Mouse (Mus musculus): Measurements from ENCODE around the gene Wdfy4. TPM values are rescaled to one million over a fixed set of nuclear protein-coding genes. Genes with fewer than 3 reads are reported as not detected.

Gene Wdfy4
- total and polyA plus RNA-seq, 2 experiments from 2014 or later = 0.14 to 1.4 TPM

DNA sequence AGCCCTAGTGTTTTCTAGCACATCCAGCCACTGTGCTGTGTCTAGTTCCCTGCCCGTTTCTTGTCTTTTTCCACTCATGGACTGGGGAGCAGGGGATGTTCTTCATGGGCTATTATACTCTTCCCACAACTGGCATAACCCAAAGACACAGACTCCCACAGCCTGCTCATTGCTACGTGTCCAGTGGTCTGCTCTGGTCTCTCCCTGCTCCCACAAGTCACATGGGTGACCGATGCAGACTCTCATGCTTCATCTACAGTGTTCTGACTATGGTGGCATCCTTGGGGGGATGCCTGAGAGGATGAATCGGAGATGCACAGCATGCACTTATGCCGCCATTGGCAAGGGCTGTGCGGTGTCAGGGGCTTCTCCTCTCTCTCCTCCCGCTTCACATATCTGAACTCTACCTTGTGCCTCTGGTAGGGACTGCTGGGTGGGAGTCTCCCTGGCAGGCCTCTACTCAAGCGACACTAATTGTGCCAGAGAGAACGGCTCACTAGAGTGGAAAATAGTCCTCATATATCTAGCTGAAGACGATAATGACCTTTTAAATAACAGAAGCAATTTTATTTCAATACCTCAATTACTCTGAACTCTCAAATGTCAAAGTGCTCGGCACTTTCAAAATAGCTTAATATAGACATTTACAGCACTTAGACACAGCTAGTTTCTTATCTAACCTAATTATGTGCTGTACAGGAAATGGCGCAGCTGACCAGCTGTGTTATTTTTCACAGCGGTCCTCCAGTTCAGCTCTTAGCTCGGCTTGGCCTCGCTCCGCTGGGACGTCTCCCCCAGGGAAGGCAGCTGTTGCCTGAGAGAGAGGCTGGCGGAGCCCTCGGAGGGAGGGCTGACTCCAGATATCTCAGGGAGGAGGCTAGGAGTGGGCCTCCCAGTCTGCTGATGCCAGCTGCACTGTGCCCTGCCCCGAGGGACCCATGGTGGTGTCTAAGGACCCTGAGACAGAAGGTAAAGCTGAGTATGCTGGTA lies 234.7 kb downstream of the Wdfy4 start:
- no peaks in the 10 kb centered on the region for H3K27me3 ChIP-seq (ENCODE audit: control insufficient read depth, insufficient read depth, low read length)
- no peaks in the 10 kb centered on the region for H3K36me3 ChIP-seq (replicated peaks; ENCODE audit: control insufficient read depth, insufficient read depth, low read length)
- H3K4me1 ChIP-seq (ENCODE audit: control insufficient read depth, insufficient read depth) = peaks cover 29% of the 10 kb centered on the region
- peak overlapping the region; percentile 30 for H3K4me2 ChIP-seq (ENCODE audit: low read depth, low read length)
- TF ChIP-seq EP300 (IDR thresholded peaks at IDR 0.05; ENCODE audit: low read depth) = no peak
- no peak for TF ChIP-seq CTCF (IDR thresholded peaks at IDR 0.05; ENCODE audit: low read depth)
- H3K27ac ChIP-seq (ENCODE audit: low read depth) = peak overlapping the region; percentile 71
- ATAC-seq (ENCODE audit: insufficient read depth, low read depth) = peak; percentile 70
- H3K9ac ChIP-seq (replicated peaks; ENCODE audit: low read depth, low read length) = no peak overlapping the region
- H3K9me3 ChIP-seq (replicated peaks; ENCODE audit: control insufficient read depth, low read length) = no peaks in the 10 kb centered on the region
- no peak overlapping the region for H3K4me3 ChIP-seq (ENCODE audit: low read depth, low read length)
- peak; percentile 78 for DNase-seq (ENCODE audit: low spot score)
- WGBS = 30% methylated on average over 20 of the region's 20 CpGs

- Histone ChIP-seq H3K4me3 (ENCODE audit: low read depth, low read length) (no peak overlapping the region), H3K27ac (ENCODE audit: low read depth) (0 out of 2 replicates have a peak overlapping the region, but pooled peaks have one; percentile 26), H3K27me3 (ENCODE audit: control insufficient read depth, insufficient read depth, low read length) (no peaks in the 10 kb centered on the region), H3K9ac (replicated peaks; ENCODE audit: low read depth, low read length) (no peak overlapping the region), H3K4me2 (ENCODE audit: low read depth, low read length) (no peak overlapping the region), H3K9me3 (replicated peaks; ENCODE audit: control insufficient read depth, low read length) (no peaks in the 10 kb centered on the region), H3K36me3 (replicated peaks; ENCODE audit: control insufficient read depth, insufficient read depth, low read length) (no peaks in the 10 kb centered on the region), H3K4me1 (ENCODE audit: control insufficient read depth, insufficient read depth) (peaks cover 27% of the 10 kb centered on the region)
- TF ChIP-seq CTCF (IDR thresholded peaks at IDR 0.05; ENCODE audit: low read depth) (no peak), EP300 (IDR thresholded peaks at IDR 0.05; ENCODE audit: low read depth) (no peak)
- ATAC-seq (ENCODE audit: insufficient read depth, low read depth) (no peak), DNase-seq (ENCODE audit: low spot score) (peak; percentile 30)
- 68% methylated on average over 2 of the region's 2 CpGs for WGBS
Observed at GRCm38 (mm10) chr14:32947512-32947911, 237.8 kb downstream of the Wdfy4 start.

DNA sequence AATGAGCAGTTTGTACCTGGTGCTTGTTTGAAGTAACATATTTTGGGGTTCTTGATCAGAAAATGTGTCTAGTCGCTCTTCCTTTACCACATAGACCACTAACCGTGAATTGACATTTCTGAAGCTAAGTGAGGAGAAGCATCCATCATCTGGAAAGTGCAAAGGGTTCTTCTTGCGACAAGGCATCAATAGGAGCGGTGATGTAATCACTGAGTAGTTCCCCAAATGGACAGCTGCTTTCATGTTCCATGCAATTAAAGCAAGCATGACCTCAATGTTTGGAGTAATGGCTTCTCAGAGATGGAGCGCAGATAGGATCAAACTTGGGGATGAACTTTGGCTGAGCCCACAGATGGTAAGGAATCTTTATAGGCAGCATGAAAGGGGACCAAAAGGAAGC lies 246.1 kb downstream of the Wdfy4 start:
- no peak overlapping the region for H3K9ac ChIP-seq (replicated peaks; ENCODE audit: low read depth, low read length)
- DNase-seq (ENCODE audit: low spot score) = no peak
- no peak for ATAC-seq (ENCODE audit: insufficient read depth, low read depth)
- H3K9me3 ChIP-seq (replicated peaks; ENCODE audit: control insufficient read depth, low read length) = no peaks in the 10 kb centered on the region
- 82% methylated on average over 5 of the region's 5 CpGs for WGBS
- H3K27ac ChIP-seq (ENCODE audit: low read depth) = no peak overlapping the region
- TF ChIP-seq CTCF (IDR thresholded peaks at IDR 0.05; ENCODE audit: low read depth) = no peak
- no peaks in the 10 kb centered on the region for H3K27me3 ChIP-seq (ENCODE audit: control insufficient read depth, insufficient read depth, low read length)
- no peaks in the 10 kb centered on the region for H3K36me3 ChIP-seq (replicated peaks; ENCODE audit: control insufficient read depth, insufficient read depth, low read length)
- H3K4me2 ChIP-seq (ENCODE audit: low read depth, low read length) = no peak overlapping the region
- H3K4me1 ChIP-seq (ENCODE audit: control insufficient read depth, insufficient read depth) = no peaks in the 10 kb centered on the region
- H3K4me3 ChIP-seq (ENCODE audit: low read depth, low read length) = no peak overlapping the region

- 54% methylated on average over 6 of the region's 6 CpGs for WGBS
- TF ChIP-seq CTCF (IDR thresholded peaks at IDR 0.05; ENCODE audit: low read depth) (no peak), EP300 (IDR thresholded peaks at IDR 0.05; ENCODE audit: low read depth) (no peak)
Observed at GRCm38 (mm10) chr14:32934064-32934463, 251.2 kb downstream of the Wdfy4 start.

GRCm38 (mm10) chr14:32932220-32932619 lies 253.1 kb downstream of the Wdfy4 start:
- Histone ChIP-seq H3K27me3 (ENCODE audit: control insufficient read depth, insufficient read depth, low read length) (no peaks in the 10 kb centered on the region), H3K9ac (replicated peaks; ENCODE audit: low read depth, low read length) (no peak overlapping the region), H3K4me3 (ENCODE audit: low read depth, low read length) (no peak overlapping the region), H3K36me3 (replicated peaks; ENCODE audit: control insufficient read depth, insufficient read depth, low read length) (0 out of 2 replicates have a peak, but pooled peaks cover 4% of the 10 kb centered on the region), H3K4me2 (ENCODE audit: low read depth, low read length) (no peak overlapping the region), H3K9me3 (replicated peaks; ENCODE audit: control insufficient read depth, low read length) (no peaks in the 10 kb centered on the region), H3K27ac (ENCODE audit: low read depth) (no peak overlapping the region), H3K4me1 (ENCODE audit: control insufficient read depth, insufficient read depth) (no peaks in the 10 kb centered on the region)
- no peak for ATAC-seq (ENCODE audit: insufficient read depth, low read depth)
- no peak for DNase-seq (ENCODE audit: low spot score)
- TF ChIP-seq EP300 (IDR thresholded peaks at IDR 0.05; ENCODE audit: low read depth) (no peak), CTCF (IDR thresholded peaks at IDR 0.05; ENCODE audit: low read depth) (no peak)
- 85% methylated on average over 8 of the region's 8 CpGs for WGBS

More at GRCm38 (mm10) chr14:32934064-32934463, 251.2 kb downstream of the Wdfy4 start:
- H3K27ac ChIP-seq (ENCODE audit: low read depth) = no peak overlapping the region
- H3K4me2 ChIP-seq (ENCODE audit: low read depth, low read length) = no peak overlapping the region
- ATAC-seq (ENCODE audit: insufficient read depth, low read depth) (no peak), DNase-seq (ENCODE audit: low spot score) (no peak)
- no peak overlapping the region for H3K4me3 ChIP-seq (ENCODE audit: low read depth, low read length)
- no peak overlapping the region for H3K9ac ChIP-seq (replicated peaks; ENCODE audit: low read depth, low read length)
- H3K27me3 ChIP-seq (ENCODE audit: control insufficient read depth, insufficient read depth, low read length) = no peaks in the 10 kb centered on the region
- H3K9me3 ChIP-seq (replicated peaks; ENCODE audit: control insufficient read depth, low read length) = no peaks in the 10 kb centered on the region
- no peaks in the 10 kb centered on the region for H3K4me1 ChIP-seq (ENCODE audit: control insufficient read depth, insufficient read depth)
- 0 out of 2 replicates have a peak, but pooled peaks cover 4% of the 10 kb centered on the region for H3K36me3 ChIP-seq (replicated peaks; ENCODE audit: control insufficient read depth, insufficient read depth, low read length)
